Mouse (Mus musculus) hindbrain, embryonic 11.5 days (tissue): ENCODE results near the gene Smtn. TPM values are rescaled to one million over a fixed set of nuclear protein-coding genes. Genes with fewer than 3 reads are reported as not detected.

Experiments used
- ATAC-seq: fragments of 200-750 bp; cut with Nextera tagmentation; 2 replicates; pipeline ENCODE4 v1.8.0; 2017; ENCODE audit warnings: mild to moderate bottlenecking, moderate TSS enrichment, moderate library complexity; ENCODE audit not compliant: low FRiP score
- DNase-seq: peaks from one replicate; pipeline ENCODE4 v3.0.0-alpha.2; 2015; ENCODE audit warnings: low spot score
- H3K27ac ChIP-seq: fragments of 300-500 bp; sonication (generic); 2 replicates; pipeline ENCODE4 v1.5.1; 2014; ENCODE audit warnings: mild to moderate bottlenecking, low read depth, low read length
- H3K27me3 ChIP-seq: fragments of 300-500 bp; sonication (generic); 2 replicates; pipeline ENCODE4 v1.6.1; 2014; ENCODE audit warnings: mild to moderate bottlenecking, low read length, moderate library complexity, mixed read lengths; ENCODE audit not compliant: control insufficient read depth, insufficient read depth
- H3K36me3 ChIP-seq: fragments of 300-500 bp; sonication (generic); 2 replicates; pipeline ENCODE4 v1.6.1; 2014; ENCODE audit warnings: mild to moderate bottlenecking, low read length, moderate library complexity, mixed read lengths; ENCODE audit not compliant: control insufficient read depth, insufficient read depth
- H3K4me1 ChIP-seq: fragments of 300-500 bp; sonication (generic); replicated peaks from 2 replicates; pipeline ENCODE4 v1.6.1; 2014; ENCODE audit warnings: low read length, mixed read lengths; ENCODE audit not compliant: control insufficient read depth, insufficient read depth
- H3K4me2 ChIP-seq: fragments of 300-500 bp; sonication (generic); replicated peaks from 2 replicates; pipeline ENCODE4 v1.6.1; 2014; ENCODE audit warnings: mild to moderate bottlenecking, low read depth, low read length
- H3K4me3 ChIP-seq: fragments of 300-500 bp; sonication (generic); 2 replicates; pipeline ENCODE4 v1.5.1; 2014; ENCODE audit warnings: low read depth, low read length
- H3K9ac ChIP-seq: fragments of 300-500 bp; sonication (generic); 2 replicates; pipeline ENCODE4 v1.6.1; 2014; ENCODE audit warnings: low read depth, low read length
- H3K9me3 ChIP-seq: fragments of 300-500 bp; sonication (generic); 2 replicates; pipeline ENCODE4 v1.6.1; 2016; ENCODE audit warnings: low read length; ENCODE audit not compliant: control insufficient read depth
- WGBS: fragments of 180-500 bp; shearing (Covaris S2); extraction: QIAGEN DNeasy Blood & Tissue Kit; methylation state at CpG from one replicate; pipeline ENCODE4 v1.1.7; 2014; 5-methylcytosine and 5-hydroxymethylcytosine counted together
- polyA plus RNA-seq: library from polyadenylated mRNA; unstranded; fragments of >200 nt; fragmentation: Nextera tagmentation; extraction: Ambion mirVana; gene quantifications from 2 replicates; pipeline ENCODE4 v1.2.1, GENCODE M21; 2014

Gene Smtn
- polyA plus RNA-seq, 1 experiment from 2014 or later = 27.0 TPM

DNA sequence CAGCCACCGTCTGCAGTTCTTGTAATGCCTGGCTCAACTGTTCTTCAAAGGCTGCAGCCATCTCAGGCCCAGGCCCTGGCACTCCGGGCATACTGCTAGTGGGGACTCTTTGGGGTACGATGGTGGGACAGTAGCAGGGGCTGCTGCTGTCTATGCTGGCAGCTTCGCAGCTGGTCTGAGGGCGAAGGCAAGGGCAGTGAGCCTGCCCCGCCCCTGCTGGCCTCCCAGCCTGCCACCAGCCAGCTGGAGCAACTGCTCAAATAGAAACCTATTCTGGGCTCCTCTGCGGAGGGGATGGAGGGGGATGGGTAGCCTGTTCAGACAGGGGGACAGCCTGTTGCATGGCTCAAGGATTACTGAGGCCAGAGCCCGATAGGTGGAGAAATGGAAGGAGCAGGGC is 12.6 kb downstream of the Smtn start:
- Histone ChIP-seq H3K4me1 (no peaks in the 10 kb centered on the region), H3K4me2 (no peak overlapping the region), H3K9me3 (no peaks in the 10 kb centered on the region), H3K27me3 (no peaks in the 10 kb centered on the region), H3K4me3 (no peak overlapping the region), H3K36me3 (peaks cover 6% of the 10 kb centered on the region; the same call in 1 of the 2 replicates), H3K9ac (no peak overlapping the region), H3K27ac (no peak overlapping the region)
- no peak for DNase-seq
- no peak for ATAC-seq
- 79% methylated on average over 8 of the region's 8 CpGs for WGBS

DNA sequence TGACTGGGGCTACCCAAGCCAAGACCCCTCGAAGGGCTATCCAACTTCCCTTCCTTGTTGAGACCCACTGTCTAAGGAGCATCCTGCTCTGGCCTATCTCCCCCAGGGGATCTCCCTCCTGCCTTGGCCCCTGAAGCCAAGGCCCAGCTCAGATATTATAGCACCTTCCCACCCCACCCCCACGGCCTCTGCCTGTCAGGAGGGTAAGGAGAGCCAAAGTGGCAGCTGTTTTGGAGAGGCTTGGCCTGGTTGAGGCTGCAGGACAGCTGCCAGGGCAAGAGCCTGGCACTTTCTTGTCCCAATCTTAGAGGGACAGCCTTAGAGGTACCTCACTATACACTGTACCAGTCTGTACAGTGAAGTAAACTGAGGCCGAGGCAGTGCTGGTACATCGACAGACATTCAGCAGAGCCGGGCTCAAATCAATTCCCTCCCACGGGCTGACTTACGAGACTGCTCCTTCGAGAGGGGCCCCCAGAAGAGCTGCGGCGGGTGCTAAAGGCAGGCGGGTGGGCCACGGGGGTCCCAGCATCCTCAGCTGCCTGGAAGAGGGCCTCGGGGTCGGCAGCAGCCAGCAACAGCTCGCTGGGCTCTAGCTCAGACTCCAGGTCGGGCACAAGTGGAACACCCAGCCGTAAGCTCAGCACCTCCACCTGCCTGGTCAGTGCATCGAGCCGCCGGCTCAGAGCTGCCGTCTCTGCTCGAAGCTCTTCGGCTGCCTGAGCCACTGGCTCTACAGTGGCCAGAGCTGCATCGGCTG is 13.3 kb downstream of the Smtn start:
- WGBS = 92% methylated on average over 24 of the region's 24 CpGs

DNA sequence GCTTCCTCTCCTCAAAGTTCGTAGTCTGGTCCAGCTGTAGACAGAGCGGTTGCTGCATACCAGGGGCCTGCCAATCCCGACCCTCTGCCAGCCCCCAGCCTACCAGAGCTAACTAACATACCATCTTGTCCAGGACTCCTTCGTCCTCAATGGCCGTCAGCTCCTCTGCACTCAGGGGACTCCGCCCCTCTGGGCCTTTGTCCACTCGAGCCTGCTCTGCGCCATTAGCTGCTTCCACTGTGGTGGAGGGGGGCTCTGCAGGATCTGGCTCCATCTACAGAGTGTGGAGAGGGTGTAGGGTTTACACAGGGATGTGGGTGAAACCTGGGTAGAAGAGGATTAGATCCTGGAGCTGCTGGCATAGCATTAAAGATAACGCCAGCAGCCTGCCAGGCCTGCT is 14.2 kb downstream of the Smtn start:
- ATAC-seq = no peak
- Histone ChIP-seq H3K27me3 (no peaks in the 10 kb centered on the region), H3K27ac (no peak overlapping the region), H3K9me3 (no peaks in the 10 kb centered on the region), H3K4me1 (no peaks in the 10 kb centered on the region), H3K4me2 (no peak overlapping the region), H3K4me3 (no peak overlapping the region), H3K36me3 (peaks cover 4% of the 10 kb centered on the region; the same call in 1 of the 2 replicates), H3K9ac (no peak overlapping the region)
- WGBS = 81% methylated on average over 9 of the region's 9 CpGs
- no peak for DNase-seq

More for the DNA sequence above, 13.3 kb downstream of the Smtn start:
- no peak overlapping the region for H3K9ac ChIP-seq
- DNase-seq (no peak), ATAC-seq (no peak)
- no peak overlapping the region for H3K27ac ChIP-seq
- peaks cover 4% of the 10 kb centered on the region; the same call in 1 of the 2 replicates for H3K36me3 ChIP-seq
- H3K9me3 ChIP-seq = no peaks in the 10 kb centered on the region
- no peak overlapping the region for H3K4me2 ChIP-seq
- no peaks in the 10 kb centered on the region for H3K27me3 ChIP-seq
- no peaks in the 10 kb centered on the region for H3K4me1 ChIP-seq
- no peak overlapping the region for H3K4me3 ChIP-seq

DNA sequence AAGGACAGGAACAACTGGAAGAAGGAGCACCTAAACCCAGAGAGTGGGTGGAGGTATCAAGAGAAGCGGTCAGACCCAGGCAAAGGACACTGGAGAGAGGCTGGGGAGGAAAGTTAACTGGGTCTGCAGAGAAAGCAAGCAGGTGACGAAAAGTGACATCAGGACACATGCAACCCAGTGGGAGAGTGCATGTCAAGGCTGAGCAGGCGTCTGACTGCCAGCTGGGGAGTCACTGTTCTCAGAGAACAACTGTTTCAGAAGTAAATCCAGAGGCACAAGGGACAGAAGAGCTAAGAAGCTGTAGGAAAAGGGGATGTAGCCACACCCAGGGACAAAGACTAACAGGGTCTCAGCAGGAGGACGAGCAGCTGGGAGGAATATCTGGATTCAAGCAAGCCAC is 14.9 kb downstream of the Smtn start:
- no peak overlapping the region for H3K4me3 ChIP-seq
- 0 out of 2 replicates have a peak, but pooled peaks cover 4% of the 10 kb centered on the region for H3K36me3 ChIP-seq
- H3K9me3 ChIP-seq = no peaks in the 10 kb centered on the region
- H3K27me3 ChIP-seq = no peaks in the 10 kb centered on the region
- WGBS = 84% methylated on average over 4 of the region's 4 CpGs
- no peak overlapping the region for H3K4me2 ChIP-seq
- ATAC-seq (no peak), DNase-seq (no peak)
- H3K9ac ChIP-seq = no peak overlapping the region
- H3K4me1 ChIP-seq = no peaks in the 10 kb centered on the region
- no peak overlapping the region for H3K27ac ChIP-seq

GRCm38 (mm10) chr11:3523840-3524582 is 16.4 kb downstream of the Smtn start:
- ATAC-seq (no peak), DNase-seq (no peak)
- no peaks in the 10 kb centered on the region for H3K9me3 ChIP-seq
- no peaks in the 10 kb centered on the region for H3K27me3 ChIP-seq
- H3K4me2 ChIP-seq = no peak overlapping the region
- no peak overlapping the region for H3K9ac ChIP-seq
- 0 out of 2 replicates have a peak, but pooled peaks cover 4% of the 10 kb centered on the region for H3K36me3 ChIP-seq
- H3K27ac ChIP-seq = no peak overlapping the region
- H3K4me1 ChIP-seq = no peaks in the 10 kb centered on the region
- H3K4me3 ChIP-seq = no peak overlapping the region
- WGBS = 80% methylated on average over 7 of the region's 7 CpGs

DNA sequence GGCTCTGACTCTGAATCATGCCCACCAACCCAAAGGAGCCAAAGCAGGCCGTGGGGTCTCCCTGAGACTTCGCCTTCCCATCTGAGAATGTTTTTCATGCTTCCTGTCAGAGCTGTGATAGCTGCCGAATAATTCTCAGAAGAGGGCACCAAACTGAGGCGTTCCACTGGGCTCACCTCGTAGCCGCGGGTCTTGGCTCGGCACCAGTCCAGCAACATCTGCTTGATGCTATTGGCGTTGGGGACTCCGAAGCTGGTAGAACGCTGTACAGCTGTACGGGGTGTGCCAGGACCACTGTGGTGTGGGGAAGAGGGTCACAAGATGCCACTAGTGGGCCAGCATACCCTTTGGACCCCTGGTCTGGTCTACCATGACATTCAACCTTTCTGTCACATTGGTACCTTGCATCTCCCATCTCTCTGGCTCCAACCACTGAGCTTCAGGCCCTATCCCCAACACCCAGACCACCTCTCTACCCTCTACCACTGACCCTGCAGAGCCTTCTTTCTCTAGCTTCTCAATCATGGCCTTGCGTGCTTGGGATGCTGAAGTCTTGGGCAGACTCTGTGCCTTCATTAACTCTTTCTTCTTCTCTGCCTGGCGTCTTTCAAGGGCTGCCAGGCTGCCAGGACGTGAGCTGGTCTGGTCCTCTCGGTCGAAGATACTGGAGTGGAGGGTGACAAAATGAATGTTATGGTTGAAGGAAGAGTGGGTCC is 18.0 kb downstream of the Smtn start:
- Histone ChIP-seq H3K9ac (no peak overlapping the region), H3K27ac (no peak overlapping the region), H3K4me3 (no peak overlapping the region), H3K36me3 (0 out of 2 replicates have a peak, but pooled peaks cover 4% of the 10 kb centered on the region), H3K9me3 (no peaks in the 10 kb centered on the region), H3K27me3 (peaks cover 8% of the 10 kb centered on the region), H3K4me2 (no peak overlapping the region), H3K4me1 (no peaks in the 10 kb centered on the region)
- ATAC-seq = no peak
- no peak for DNase-seq
- WGBS = 93% methylated on average over 17 of the region's 17 CpGs

- Histone ChIP-seq H3K9me3 (no peaks in the 10 kb centered on the region), H3K36me3 (0 out of 2 replicates have a peak, but pooled peaks cover 4% of the 10 kb centered on the region), H3K27ac (no peak overlapping the region), H3K9ac (no peak overlapping the region), H3K4me3 (no peak overlapping the region), H3K4me1 (no peaks in the 10 kb centered on the region), H3K27me3 (peaks cover 10% of the 10 kb centered on the region), H3K4me2 (no peak overlapping the region)
- no peak for DNase-seq
- no peak for ATAC-seq
- 88% methylated on average over 23 of the region's 23 CpGs for WGBS
Observed at GRCm38 (mm10) chr11:3521339-3522224, 18.8 kb downstream of the Smtn start.

DNA sequence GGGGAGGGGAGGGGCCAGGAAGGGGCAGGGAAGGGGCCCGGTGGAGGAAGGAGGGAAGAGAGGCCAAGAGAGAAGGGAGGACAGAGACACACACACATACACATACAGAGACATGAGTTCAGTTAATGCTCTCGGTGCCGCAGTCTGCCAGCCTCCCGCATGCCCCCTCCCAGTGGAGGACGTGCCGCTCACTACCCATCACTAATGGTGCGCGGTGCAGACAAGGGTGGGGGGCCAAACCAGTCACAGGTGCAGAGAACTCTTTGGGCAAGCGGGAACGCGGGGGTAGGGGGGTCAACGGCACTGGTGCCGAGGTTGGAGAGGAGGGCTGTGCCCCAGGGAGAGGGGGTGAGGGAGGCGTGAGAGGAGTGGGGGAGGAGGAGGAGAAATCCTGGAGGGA is 19.5 kb downstream of the Smtn start:
- Histone ChIP-seq H3K9me3 (no peaks in the 10 kb centered on the region), H3K27ac (no peak overlapping the region), H3K36me3 (0 out of 2 replicates have a peak, but pooled peaks cover 4% of the 10 kb centered on the region), H3K4me2 (no peak overlapping the region), H3K4me3 (no peak overlapping the region), H3K9ac (no peak overlapping the region), H3K27me3 (peaks cover 17% of the 10 kb centered on the region), H3K4me1 (no peaks in the 10 kb centered on the region)
- 72% methylated on average over 14 of the region's 14 CpGs for WGBS
- DNase-seq = no peak
- ATAC-seq = no peak
